Mouse (Mus musculus) G1E (cell line): ENCODE measurements around the gene Actn1.

ENCODE experiments used
- CTCF ChIP-seq: IDR thresholded peaks from 2 replicates; pipeline ENCODE4 v1.5.1; 2012; ENCODE audit warnings: low read depth, low read length, inconsistent platforms, mixed read lengths
- GATA1 ChIP-seq: IDR thresholded peaks from 2 replicates; pipeline ENCODE4 v1.6.1; 2012; ENCODE audit warnings: borderline replicate concordance, low read length, inconsistent platforms, mixed read lengths
- POLR2AphosphoS5 ChIP-seq: IDR thresholded peaks from 2 replicates; pipeline ENCODE4 v1.6.1; 2012; ENCODE audit warnings: low read depth, low read length, inconsistent platforms; ENCODE audit not compliant: insufficient replicate concordance
- TAL1 ChIP-seq: conservative IDR thresholded peaks from 2 replicates; pipeline ENCODE4 v1.6.1; 2012; ENCODE audit warnings: low read depth, low read length, inconsistent platforms, mixed read lengths

DNA sequence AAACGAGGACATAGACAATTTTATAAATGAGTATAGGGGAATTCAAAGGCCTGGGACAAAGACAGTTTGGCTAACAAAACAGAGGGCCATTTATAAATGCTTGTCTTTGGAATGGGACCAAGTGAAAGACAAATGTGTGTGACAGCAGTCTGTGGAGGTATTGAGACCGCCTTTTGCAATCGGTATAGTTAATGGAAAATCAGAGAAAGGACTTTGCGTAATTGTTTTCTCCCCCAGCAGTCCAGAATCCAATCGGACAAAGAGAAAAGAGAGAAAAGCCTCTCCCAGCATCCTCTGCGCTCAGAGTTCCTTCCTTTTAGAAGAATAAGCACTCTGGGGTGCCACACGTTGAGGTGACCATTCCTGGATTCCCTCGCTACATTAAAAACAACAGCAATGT is 114.8 kb downstream of the Actn1 start:
- no peak for TF ChIP-seq GATA1
- TF ChIP-seq CTCF, result no peak
- TF ChIP-seq TAL1, result no peak
- no peak for TF ChIP-seq POLR2AphosphoS5
